12 mouse cellular contexts compared by ENCODE assay signal in genomic region chr9:42035995-42036394, GRCm38 (mm10).
DNase-seq lines count a peak whose midpoint lies in the region; ATAC-seq lines count a peak whose summit lies in the region.
"Had no signal": no experiment of that assay in that cellular context is flagged by ENCODE, and none has a peak within 500 bp of the region (broad histone marks: within the 10 kb centered on the region; RNA-seq: fewer than 3 reads in every experiment).

No protein-coding gene starts in this region.

- H3K9me3 ChIP-seq in hindbrain, embryonic 13.5 days, result no peaks in the 10 kb centered on the region
- H3K9me3 ChIP-seq in hindbrain, embryonic 10.5 days, result no peaks in the 10 kb centered on the region
- H3K9me3 ChIP-seq: embryonic facial prominence, embryonic 15.5 days; heart, embryonic 10.5 days; liver, embryonic 15.5 days; neural tube, embryonic 12.5 days had no signal

- H3K4me3 ChIP-seq in hindbrain, embryonic 13.5 days, result no peak overlapping the region
- H3K4me3 ChIP-seq in hindbrain, embryonic 10.5 days, result no peak overlapping the region
- H3K4me3 ChIP-seq: embryonic facial prominence, embryonic 15.5 days; heart, embryonic 10.5 days; liver, embryonic 15.5 days; neural tube, embryonic 12.5 days had no signal

- no peak overlapping the region for H3K9ac ChIP-seq in hindbrain, embryonic 13.5 days
- H3K9ac ChIP-seq: embryonic facial prominence, embryonic 15.5 days; liver, embryonic 15.5 days; neural tube, embryonic 12.5 days had no signal

- WGBS in hindbrain, embryonic 13.5 days, result 62% methylated on average over 5 of the region's 5 CpGs
- WGBS in hindbrain, embryonic 10.5 days, result 86% methylated on average over 5 of the region's 5 CpGs

- H3K4me2 ChIP-seq in hindbrain, embryonic 13.5 days, result no peak overlapping the region
- H3K4me2 ChIP-seq: embryonic facial prominence, embryonic 15.5 days; liver, embryonic 15.5 days; neural tube, embryonic 12.5 days had no signal

- no peaks in the 10 kb centered on the region for H3K27me3 ChIP-seq in hindbrain, embryonic 13.5 days
- H3K27me3 ChIP-seq in hindbrain, embryonic 10.5 days (ENCODE audit: insufficient read depth, poor library complexity, severe bottlenecking), result peaks cover 14% of the 10 kb centered on the region; the same call in 1 of the 2 replicates
- H3K27me3 ChIP-seq in splenic B cell, adult 2 months (ENCODE audit: control insufficient read depth, insufficient read depth, low read length, poor library complexity, severe bottlenecking), result no peaks in the 10 kb centered on the region
- H3K27me3 ChIP-seq: embryonic facial prominence, embryonic 15.5 days; liver, embryonic 15.5 days; neural tube, embryonic 12.5 days had no signal

- H3K36me3 ChIP-seq in hindbrain, embryonic 13.5 days, result peaks cover 12% of the 10 kb centered on the region; the same call in 1 of the 2 replicates
- 0 out of 2 replicates have a peak, but pooled peaks cover 2% of the 10 kb centered on the region for H3K36me3 ChIP-seq in hindbrain, embryonic 10.5 days
- peaks cover 10% of the 10 kb centered on the region for H3K36me3 ChIP-seq in splenic B cell, adult 2 months (ENCODE audit: control insufficient read depth, insufficient read depth, low read length, poor library complexity, severe bottlenecking)
- H3K36me3 ChIP-seq: liver, embryonic 15.5 days had no signal

- no peak for DNase-seq in hindbrain, embryonic 10.5 days (ENCODE audit: low spot score)
- peak; percentile 68 for DNase-seq in adrenal gland, postnatal 25 days
- peak; percentile 86 for DNase-seq in kidney, postnatal 10 days
- peak; percentile 48 for DNase-seq in splenic B cell, adult 2 months (ENCODE audit: low read depth, low spot score)
- no peak for DNase-seq in c-Kit-positive CD71-positive TER-119-positive erythroid progenitor cells, embryonic 14.5 days (ENCODE audit: low spot score)
- no peak for DNase-seq in layer of hippocampus, postnatal 10 days (ENCODE audit: low spot score in 2 of 2)

- peak overlapping the region; percentile 50; the same call in 1 of the 2 replicates for H3K27ac ChIP-seq in hindbrain, embryonic 13.5 days
- no peak overlapping the region for H3K27ac ChIP-seq in hindbrain, embryonic 10.5 days
- H3K27ac ChIP-seq: embryonic facial prominence, embryonic 15.5 days; heart, embryonic 10.5 days; liver, embryonic 15.5 days; neural tube, embryonic 12.5 days had no signal

- peaks cover 35% of the 10 kb centered on the region for H3K4me1 ChIP-seq in hindbrain, embryonic 13.5 days (replicated peaks)
- peaks cover 12% of the 10 kb centered on the region; the same call in 1 of the 2 replicates for H3K4me1 ChIP-seq in hindbrain, embryonic 10.5 days (replicated peaks)
- H3K4me1 ChIP-seq: heart, embryonic 10.5 days; liver, embryonic 15.5 days had no signal

- no peak for ATAC-seq in hindbrain, embryonic 13.5 days (ENCODE audit: low FRiP score)
- no peak for ATAC-seq in megakaryocyte-erythroid progenitor cell, adult 5-6 weeks (replicated peaks; ENCODE audit: low FRiP score, low TSS enrichment, poor library complexity, severe bottlenecking)

Comparison
In these comparisons a context has a peak if more than half of its experiments do, and no peak if none do; other contexts are left out.
1. DNase-seq: peak in adrenal gland, postnatal 25 days (single experiment), kidney, postnatal 10 days (single experiment) and splenic B cell, adult 2 months (single experiment); none in hindbrain, embryonic 10.5 days (single experiment), c-Kit-positive CD71-positive TER-119-positive erythroid progenitor cells, embryonic 14.5 days (single experiment) and layer of hippocampus, postnatal 10 days (0 of 2).